Mouse (Mus musculus) neutrophil, adult 59 days (primary cell): Measurements from ENCODE around the gene Ube3b. TPM values are rescaled to one million over a fixed set of nuclear protein-coding genes. Genes with fewer than 3 reads are reported as not detected.

Experiments
- total RNA-seq, 2 experiments: library from RNA; stranded (reverse); gene quantifications; 1 replicate in 1 of 2; 2 replicates in 1 of 2; pipeline ENCODE4 v1.2.4; 2023

Ube3b gene
- total RNA-seq: 10 to 100 TPM; 42.4 to 54.2 TPM

DNA sequence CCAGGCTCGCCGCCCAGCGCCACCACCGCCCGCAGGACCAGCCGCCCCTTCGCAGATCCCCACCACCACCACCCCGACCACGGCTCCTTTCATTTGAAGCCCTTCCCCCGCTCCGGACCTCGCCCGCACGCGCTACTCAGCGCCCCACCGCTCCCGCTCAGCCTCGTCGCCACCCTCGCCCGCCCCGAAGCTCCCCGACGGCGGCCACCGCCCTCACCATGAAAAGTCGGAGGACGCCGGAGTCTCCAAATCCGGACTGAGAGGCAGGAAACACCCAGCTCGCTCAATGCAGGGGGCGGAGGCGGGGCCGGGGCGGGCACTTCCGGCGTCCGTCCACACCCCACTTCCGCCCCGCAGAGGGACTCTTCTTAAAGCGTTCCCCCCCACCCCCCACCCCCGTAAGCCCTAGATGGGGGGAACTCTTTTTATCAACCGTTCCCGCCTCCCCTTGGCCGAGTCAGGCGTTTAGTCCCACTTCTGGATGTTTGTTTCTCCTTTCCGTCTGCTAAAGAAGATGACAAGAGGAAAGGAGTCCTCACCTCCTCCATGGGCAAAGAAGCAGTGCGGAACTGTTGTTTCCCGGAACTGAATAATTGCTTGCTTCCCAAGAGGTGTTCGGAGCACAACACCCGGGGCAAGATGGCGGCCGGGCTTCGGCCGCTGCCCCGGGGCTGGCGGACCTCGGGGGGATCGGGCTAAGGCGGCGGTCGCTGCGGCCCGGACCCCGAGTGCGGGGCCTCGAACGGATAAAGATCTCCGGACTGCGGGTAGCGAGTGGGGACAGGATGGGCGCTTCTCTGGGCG is at the start of gene Ube3b, which contains the start of gene Kctd10:
Ube3b (plus strand) TSS at position 399 of the 804 bp plus-strand sequence.
Kctd10 (minus strand) TSS at position 300 of the 804 bp plus-strand sequence.

DNA sequence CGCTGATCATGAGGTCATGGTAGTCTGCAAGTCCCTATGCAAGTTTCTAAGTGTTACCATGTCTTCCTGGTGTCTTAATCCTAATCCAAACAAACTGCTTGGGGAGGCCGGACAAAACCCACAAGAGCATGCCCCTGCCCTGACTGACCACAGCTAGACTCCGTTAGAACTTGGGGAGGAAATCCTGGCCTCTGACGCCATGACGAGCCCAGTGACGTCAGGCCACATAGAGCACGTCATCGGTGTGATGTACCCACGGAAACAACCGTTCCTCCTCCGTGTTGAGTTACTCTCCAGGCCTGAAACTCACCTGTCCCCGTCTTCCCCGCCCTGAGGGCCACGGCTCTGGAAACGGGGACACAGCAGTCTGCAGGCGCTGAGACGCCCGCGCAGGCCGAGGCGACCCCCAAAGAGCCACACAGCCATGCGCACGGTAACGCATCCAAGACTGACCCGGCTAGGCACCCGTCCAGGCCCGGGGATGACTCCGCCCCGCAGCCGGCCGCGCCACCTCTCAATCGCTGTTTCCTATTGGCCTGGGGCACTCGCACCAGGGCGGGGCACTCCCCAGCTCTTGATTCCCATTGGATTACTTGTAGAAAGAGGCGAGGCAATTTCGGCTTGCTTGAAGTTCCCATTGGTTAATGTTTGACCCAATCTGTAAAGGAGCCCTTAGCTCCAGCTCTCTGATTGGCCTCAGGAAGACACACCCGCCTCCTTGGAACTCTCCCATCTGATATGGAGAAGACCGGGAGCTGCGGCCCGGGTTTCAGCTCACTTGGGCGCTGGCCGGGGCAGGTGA is 63.4 kb downstream of the Ube3b start, which contains the start of the genes Mmab and Mvk:
Mmab (minus strand) TSS at position 495 of the 802 bp plus-strand sequence.
Mvk (plus strand) TSS at position 704 of the 802 bp plus-strand sequence.

Other genes with a start within 250 kb of the Ube3b start
- gene Acacb, start 234.1 kb upstream of the Ube3b start, total RNA-seq: 1 to 10 TPM; 2.8 to 3.6 TPM
- gene Foxn4, start 106.8 kb upstream of the Ube3b start, total RNA-seq: not detected
- gene Myo1h, start 91.4 kb upstream of the Ube3b start, total RNA-seq: 1 to 10 TPM; 2.6 to 4.7 TPM
- gene Kctd10, start 99 bp upstream of the Ube3b start, total RNA-seq: 100 to 1,000 TPM; 101 to 103 TPM
- 1 to 10 TPM; 2.3 to 4.4 TPM for gene Mmab, start 63.5 kb downstream of the Ube3b start, total RNA-seq
- 1 to 10 TPM; 6.2 to 8.6 TPM for gene Mvk, start 63.7 kb downstream of the Ube3b start, total RNA-seq
- gene Fam222a, start 187.4 kb downstream of the Ube3b start, total RNA-seq: under 1 TPM; 0.62 to 0.86 TPM